Mouse (Mus musculus) mesoderm, embryonic 11.5 days (tissue): ENCODE data around the gene Ube2r2.

Experiments
- DNase-seq: peaks from one replicate; pipeline ENCODE4 v3.0.0-alpha.2; 2012; ENCODE audit warnings: low read depth, low spot score

Gene Ube2r2

GRCm38 (mm10) chr4:41135711-41136453, at the start of gene Ube2r2:
TSS of gene Ube2r2 (plus strand) at chr4:41135743.
- peak; percentile 82 for DNase-seq

GRCm38 (mm10) chr4:41086947-41087346, 48.6 kb upstream of the Ube2r2 start:
- no peak for DNase-seq

- DNase-seq: no peak
Observed at GRCm38 (mm10) chr4:41087459-41088298, 47.9 kb upstream of the Ube2r2 start.

- no peak for DNase-seq
Observed at GRCm38 (mm10) chr4:41089189-41089588, 46.4 kb upstream of the Ube2r2 start.

- DNase-seq: no peak
Observed at GRCm38 (mm10) chr4:41089705-41090104, 45.8 kb upstream of the Ube2r2 start.

GRCm38 (mm10) chr4:41091391-41091790, 44.2 kb upstream of the Ube2r2 start:
- no peak for DNase-seq

GRCm38 (mm10) chr4:41092958-41093357, 42.6 kb upstream of the Ube2r2 start:
- DNase-seq: no peak

- DNase-seq: no peak
Observed at GRCm38 (mm10) chr4:41094361-41094760, 41.2 kb upstream of the Ube2r2 start.

- no peak for DNase-seq
Observed at GRCm38 (mm10) chr4:41096169-41096568, 39.4 kb upstream of the Ube2r2 start.

- no peak for DNase-seq
Observed at GRCm38 (mm10) chr4:41096794-41097193, 38.7 kb upstream of the Ube2r2 start.

GRCm38 (mm10) chr4:41097381-41097780, 38.2 kb upstream of the Ube2r2 start:
- no peak for DNase-seq

GRCm38 (mm10) chr4:41097871-41098576, 37.5 kb upstream of the Ube2r2 start, which contains the start of gene Aqp3:
TSS of gene Aqp3 (minus strand) at chr4:41098183.
- peak; percentile 49 for DNase-seq

GRCm38 (mm10) chr4:41098577-41098951, 37.0 kb upstream of the Ube2r2 start:
- peak; percentile 19 for DNase-seq

- DNase-seq: no peak
Observed at GRCm38 (mm10) chr4:41100986-41101385, 34.6 kb upstream of the Ube2r2 start.

GRCm38 (mm10) chr4:41102901-41103300, 32.6 kb upstream of the Ube2r2 start:
- no peak for DNase-seq

GRCm38 (mm10) chr4:41107440-41107839, 28.1 kb upstream of the Ube2r2 start:
- no peak for DNase-seq

- DNase-seq: no peak
Observed at GRCm38 (mm10) chr4:41108717-41109425, 26.7 kb upstream of the Ube2r2 start.

GRCm38 (mm10) chr4:41114358-41115070, 21.0 kb upstream of the Ube2r2 start:
- peak; percentile 17 for DNase-seq

GRCm38 (mm10) chr4:41115074-41115473, 20.5 kb upstream of the Ube2r2 start:
- no peak for DNase-seq

GRCm38 (mm10) chr4:41115793-41116192, 19.8 kb upstream of the Ube2r2 start:
- no peak for DNase-seq

GRCm38 (mm10) chr4:41116817-41117216, 18.7 kb upstream of the Ube2r2 start:
- DNase-seq: no peak
